Mouse (Mus musculus) testis, postnatal 10 days (tissue): ENCODE results near the gene Slc2a2.

ENCODE experiments used
- DNase-seq: peaks from one replicate; pipeline ENCODE4 v3.0.0; 2021; ENCODE audit warnings: low spot score

Slc2a2 gene

GRCm38 (mm10) chr3:28697797-28698196 is at the start of gene Slc2a2:
Gene Slc2a2 (plus strand): TSS chr3:28697903.
- DNase-seq = no peak

GRCm38 (mm10) chr3:28652574-28652973 is 45.1 kb upstream of the Slc2a2 start:
- DNase-seq = no peak

GRCm38 (mm10) chr3:28653043-28653442 is 44.7 kb upstream of the Slc2a2 start:
- DNase-seq = no peak

- DNase-seq = no peak
Observed at GRCm38 (mm10) chr3:28654740-28655139, 43.0 kb upstream of the Slc2a2 start.

- no peak for DNase-seq
Observed at GRCm38 (mm10) chr3:28658349-28658748, 39.4 kb upstream of the Slc2a2 start.

- DNase-seq = no peak
Observed at GRCm38 (mm10) chr3:28680851-28681250, 16.9 kb upstream of the Slc2a2 start.

- no peak for DNase-seq
Observed at GRCm38 (mm10) chr3:28681866-28682265, 15.8 kb upstream of the Slc2a2 start.

- DNase-seq = no peak
Observed at GRCm38 (mm10) chr3:28682411-28682810, 15.3 kb upstream of the Slc2a2 start.

- DNase-seq = no peak
Observed at GRCm38 (mm10) chr3:28685510-28685909, 12.2 kb upstream of the Slc2a2 start.

- DNase-seq = no peak
Observed at GRCm38 (mm10) chr3:28694811-28695210, 2.9 kb upstream of the Slc2a2 start.

GRCm38 (mm10) chr3:28695608-28696007 is 2.1 kb upstream of the Slc2a2 start:
- DNase-seq = no peak

- DNase-seq = no peak
Observed at GRCm38 (mm10) chr3:28696162-28696561, 1.5 kb upstream of the Slc2a2 start.

GRCm38 (mm10) chr3:28699601-28700000 is 1.9 kb downstream of the Slc2a2 start:
- no peak for DNase-seq

- no peak for DNase-seq
Observed at GRCm38 (mm10) chr3:28705522-28706137, 7.9 kb downstream of the Slc2a2 start.

- DNase-seq = no peak
Observed at GRCm38 (mm10) chr3:28706736-28707135, 9.0 kb downstream of the Slc2a2 start.

GRCm38 (mm10) chr3:28709740-28710139 is 12.0 kb downstream of the Slc2a2 start:
- no peak for DNase-seq

- no peak for DNase-seq
Observed at GRCm38 (mm10) chr3:28713913-28714698, 16.4 kb downstream of the Slc2a2 start.

- no peak for DNase-seq
Observed at GRCm38 (mm10) chr3:28718521-28718920, 20.8 kb downstream of the Slc2a2 start.

- no peak for DNase-seq
Observed at GRCm38 (mm10) chr3:28721218-28721617, 23.5 kb downstream of the Slc2a2 start.

GRCm38 (mm10) chr3:28721838-28722237 is 24.1 kb downstream of the Slc2a2 start:
- no peak for DNase-seq

GRCm38 (mm10) chr3:28722531-28722930 is 24.8 kb downstream of the Slc2a2 start:
- no peak for DNase-seq

- DNase-seq = no peak
Observed at GRCm38 (mm10) chr3:28723534-28723933, 25.8 kb downstream of the Slc2a2 start.

GRCm38 (mm10) chr3:28725203-28725602 is 27.5 kb downstream of the Slc2a2 start:
- no peak for DNase-seq

GRCm38 (mm10) chr3:28726356-28726755 is 28.7 kb downstream of the Slc2a2 start:
- no peak for DNase-seq
